Mouse (Mus musculus) myocyte (in vitro differentiated cells): ENCODE measurements at regions not wholly inside any gene's neighbourhood (a gene's known extent, or its start where the extent isn't known, plus 50 kb on each side); places are given as distances from the start of the nearest gene placed in this dataset.
"Not testable (repeated sequence)": the region's sequence is repeated elsewhere in the genome, so short reads cannot be mapped to it uniquely, and the experiment has no call there.

Source experiments
- H3K27me3 ChIP-seq: one replicate; pipeline ENCODE4 v1.6.1; 2011; ENCODE audit not compliant: control insufficient read depth, insufficient read depth, insufficient read length
- H3K36me3 ChIP-seq: one replicate; pipeline ENCODE4 v1.6.1; 2011; ENCODE audit not compliant: control insufficient read depth, insufficient read depth
- H3K4me2 ChIP-seq: one replicate; pipeline ENCODE4 v1.6.1; 2011; ENCODE audit warnings: low read depth, control low read depth
- H3K4me3 ChIP-seq: one replicate; pipeline ENCODE4 v1.5.1; 2011; ENCODE audit warnings: mild to moderate bottlenecking, control low read depth, moderate library complexity
- H3K79me2 ChIP-seq: one replicate; pipeline ENCODE4 v1.6.1; 2011; ENCODE audit not compliant: control insufficient read depth, insufficient read depth
- H3ac ChIP-seq: one replicate; pipeline ENCODE4 v1.6.1; 2011; ENCODE audit not compliant: control insufficient read depth, insufficient read length
- CEBPB ChIP-seq: IDR thresholded peaks from 2 replicates; pipeline ENCODE4 v1.6.1; 2011; ENCODE audit warnings: mild to moderate bottlenecking, moderate library complexity; ENCODE audit not compliant: poor library complexity, insufficient read depth, severe bottlenecking
- E2F4 ChIP-seq: IDR thresholded peaks from one replicate; pipeline ENCODE4 v1.6.1; 2011; ENCODE audit warnings: mild to moderate bottlenecking, control low read depth, moderate library complexity; ENCODE audit not compliant: insufficient read depth
- MAX ChIP-seq: IDR thresholded peaks from one replicate; pipeline ENCODE4 v1.6.1; 2011; ENCODE audit warnings: low read depth, mild to moderate bottlenecking, control low read depth
- MYOD1 ChIP-seq, 3 experiments: IDR thresholded peaks; one replicate each; pipeline ENCODE4 v1.6.1; 2011; ENCODE audit warnings: control low read depth in 2 of 3, low read depth in 2 of 3, mild to moderate bottlenecking in 2 of 3, moderate library complexity in 1 of 3; ENCODE audit not compliant: insufficient read length in 2 of 3, control insufficient read depth in 1 of 3
- MYOG ChIP-seq, 3 experiments: IDR thresholded peaks; one replicate each; pipeline ENCODE4 v1.6.1; 2011; ENCODE audit warnings: control low read depth in 2 of 3, low read depth in 2 of 3, mild to moderate bottlenecking in 2 of 3; ENCODE audit not compliant: insufficient read length in 2 of 3, control insufficient read depth in 1 of 3, insufficient read depth in 1 of 3
- POLR2A ChIP-seq: IDR thresholded peaks from one replicate; pipeline ENCODE4 v1.6.1; 2011; ENCODE audit warnings: low read depth, mild to moderate bottlenecking, control low read depth, moderate library complexity; ENCODE audit not compliant: insufficient read length
- POLR2AphosphoS2 ChIP-seq: IDR thresholded peaks from one replicate; pipeline ENCODE4 v1.6.1; 2011; ENCODE audit warnings: low read depth, control low read depth; ENCODE audit not compliant: insufficient read length
- REST ChIP-seq: IDR thresholded peaks from one replicate; pipeline ENCODE4 v1.6.1; 2011; ENCODE audit warnings: mild to moderate bottlenecking, control low read depth, moderate library complexity; ENCODE audit not compliant: insufficient read depth, insufficient read length
- SRF ChIP-seq: IDR thresholded peaks from one replicate; pipeline ENCODE4 v1.6.1; 2011; ENCODE audit warnings: low read depth; ENCODE audit not compliant: control insufficient read depth, insufficient read length
- TCF12 ChIP-seq: IDR thresholded peaks from one replicate; pipeline ENCODE4 v1.6.1; 2011; ENCODE audit warnings: mild to moderate bottlenecking, control low read depth; ENCODE audit not compliant: poor library complexity, insufficient read depth, severe bottlenecking
- TCF3 ChIP-seq: IDR thresholded peaks from one replicate; pipeline ENCODE4 v1.6.1; 2011; ENCODE audit warnings: low read depth, control low read depth; ENCODE audit not compliant: insufficient read length
- USF1 ChIP-seq: IDR thresholded peaks from one replicate; pipeline ENCODE4 v1.6.1; 2011; ENCODE audit warnings: low read depth, mild to moderate bottlenecking, control low read depth, moderate library complexity

- no peaks in the 10 kb centered on the region for H3K27me3 ChIP-seq
- no peak overlapping the region for H3ac ChIP-seq
- no peak overlapping the region for H3K4me3 ChIP-seq
- H3K36me3 ChIP-seq, result no peaks in the 10 kb centered on the region
- no peaks in the 10 kb centered on the region for H3K79me2 ChIP-seq
- TF ChIP-seq MYOD1 (IDR thresholded peaks at IDR 0.05; ENCODE audit: control insufficient read depth in 1 of 3, insufficient read length in 2 of 3, low read depth in 2 of 3), result no peak
- TF ChIP-seq USF1, result no peak
- TF ChIP-seq REST, result no peak
- H3K4me2 ChIP-seq, result no peak overlapping the region
Observed at GRCm38 (mm10) chr2:63556858-63557419, 372.9 kb upstream of the Kcnh7 start.

GRCm38 (mm10) chr2:63541836-63542235 is 357.7 kb upstream of the Kcnh7 start:
- H3ac ChIP-seq, H3K27me3 ChIP-seq, H3K79me2 ChIP-seq, H3K4me2 ChIP-seq, H3K36me3 ChIP-seq, H3K4me3 ChIP-seq: not testable (repeated sequence)

- TF ChIP-seq USF1 (no peak), CEBPB (no peak), SRF (no peak), TCF12 (no peak)
- Histone ChIP-seq H3K36me3 (no peaks in the 10 kb centered on the region), H3K4me2 (no peak overlapping the region), H3K27me3 (no peaks in the 10 kb centered on the region), H3K4me3 (no peak overlapping the region), H3K79me2 (no peaks in the 10 kb centered on the region), H3ac (no peak overlapping the region)
Observed at GRCm38 (mm10) chr2:63518534-63518933, 334.4 kb upstream of the Kcnh7 start.

GRCm38 (mm10) chr2:63513554-63514226 is 329.6 kb upstream of the Kcnh7 start:
- Histone ChIP-seq H3K79me2 (no peaks in the 10 kb centered on the region), H3K4me3 (no peak overlapping the region), H3ac (no peak overlapping the region), H3K27me3 (no peaks in the 10 kb centered on the region), H3K4me2 (no peak overlapping the region), H3K36me3 (no peaks in the 10 kb centered on the region)
- no peak for TF ChIP-seq MYOD1 (IDR thresholded peaks at IDR 0.05; ENCODE audit: control insufficient read depth in 1 of 3, insufficient read length in 2 of 3, low read depth in 2 of 3)
- no peak for TF ChIP-seq REST
- no peak for TF ChIP-seq MAX
- no peak for TF ChIP-seq E2F4
- no peak for TF ChIP-seq USF1

GRCm38 (mm10) chr2:63503939-63504338 is 319.9 kb upstream of the Kcnh7 start:
- H3K36me3 ChIP-seq, result no peaks in the 10 kb centered on the region
- no peak overlapping the region for H3K4me3 ChIP-seq
- TF ChIP-seq TCF3 (no peak), MYOD1 (IDR thresholded peaks at IDR 0.05; ENCODE audit: control insufficient read depth in 1 of 3, insufficient read length in 2 of 3, low read depth in 2 of 3) (no peak), REST (no peak), MYOG (IDR thresholded peaks at IDR 0.05; ENCODE audit: control insufficient read depth in 1 of 3, insufficient read depth in 1 of 3, insufficient read length in 2 of 3, low read depth in 2 of 3) (no peak), TCF12 (no peak), E2F4 (no peak), USF1 (no peak), POLR2A (no peak), POLR2AphosphoS2 (no peak), CEBPB (no peak), MAX (no peak), SRF (no peak)
- H3K79me2 ChIP-seq, result no peaks in the 10 kb centered on the region
- H3K4me2 ChIP-seq, result no peak overlapping the region
- no peaks in the 10 kb centered on the region for H3K27me3 ChIP-seq
- no peak overlapping the region for H3ac ChIP-seq

GRCm38 (mm10) chr2:63476411-63476810 is 292.3 kb upstream of the Kcnh7 start:
- Histone ChIP-seq H3K79me2 (no peaks in the 10 kb centered on the region), H3K4me2 (no peak overlapping the region), H3K36me3 (no peaks in the 10 kb centered on the region), H3K27me3 (no peaks in the 10 kb centered on the region), H3ac (no peak overlapping the region), H3K4me3 (no peak overlapping the region)
- TF ChIP-seq POLR2AphosphoS2, result no peak
- no peak for TF ChIP-seq POLR2A
- TF ChIP-seq E2F4, result no peak
- no peak for TF ChIP-seq SRF
- no peak for TF ChIP-seq CEBPB
- no peak for TF ChIP-seq TCF3
- no peak for TF ChIP-seq MYOD1 (IDR thresholded peaks at IDR 0.05; ENCODE audit: control insufficient read depth in 1 of 3, insufficient read length in 2 of 3, low read depth in 2 of 3)
- no peak for TF ChIP-seq TCF12
- no peak for TF ChIP-seq USF1
- no peak for TF ChIP-seq MYOG (IDR thresholded peaks at IDR 0.05; ENCODE audit: control insufficient read depth in 1 of 3, insufficient read depth in 1 of 3, insufficient read length in 2 of 3, low read depth in 2 of 3)
- no peak for TF ChIP-seq REST
- TF ChIP-seq MAX, result no peak
